Mouse (Mus musculus) layer of hippocampus, postnatal 25 days (tissue): Measurements from ENCODE around the gene Efcab11. TPM values are rescaled to one million over a fixed set of nuclear protein-coding genes. Genes with fewer than 3 reads are reported as not detected.
"Not testable (repeated sequence)": the region's sequence is repeated elsewhere in the genome, so short reads cannot be mapped to it uniquely, and the experiment has no call there.

Experiments
- DNase-seq, 2 experiments: peaks; one replicate each; pipeline ENCODE4 v3.0.0; 2022; ENCODE audit warnings: mixed read lengths in 2 of 2, low spot score in 1 of 2; ENCODE audit errors: extremely low spot score in 1 of 2
- total RNA-seq, 2 experiments: library from RNA; stranded (reverse); gene quantifications; 2 replicates each; pipeline ENCODE4 v1.2.3; 2021

Gene Efcab11
- total RNA-seq, 2 experiments from 2014 or later = 0.26 to 0.27 TPM

GRCm38 (mm10) chr12:99819186-99819974 is 64.9 kb downstream of the Efcab11 start:
- DNase-seq = no peak

GRCm38 (mm10) chr12:99818006-99818405 is 66.2 kb downstream of the Efcab11 start:
- DNase-seq = not testable (repeated sequence)

- DNase-seq = no peak
Observed at GRCm38 (mm10) chr12:99815244-99815643, 69.0 kb downstream of the Efcab11 start.

GRCm38 (mm10) chr12:99807891-99808290 is 76.3 kb downstream of the Efcab11 start:
- no peak for DNase-seq

GRCm38 (mm10) chr12:99806741-99807140 is 77.5 kb downstream of the Efcab11 start:
- not testable (repeated sequence) for DNase-seq

GRCm38 (mm10) chr12:99795921-99796320 is 88.3 kb downstream of the Efcab11 start:
- DNase-seq = no peak

GRCm38 (mm10) chr12:99794792-99795620 is 89.2 kb downstream of the Efcab11 start:
- DNase-seq = no peak

- no peak for DNase-seq
Observed at GRCm38 (mm10) chr12:99794158-99794515, 90.1 kb downstream of the Efcab11 start.

GRCm38 (mm10) chr12:99793465-99794157 is 90.6 kb downstream of the Efcab11 start:
- DNase-seq = no peak

- no peak for DNase-seq
Observed at GRCm38 (mm10) chr12:99789283-99789960, 94.8 kb downstream of the Efcab11 start.

- no peak for DNase-seq
Observed at GRCm38 (mm10) chr12:99781774-99782173, 102.5 kb downstream of the Efcab11 start.

- no peak for DNase-seq
Observed at GRCm38 (mm10) chr12:99780396-99780795, 103.8 kb downstream of the Efcab11 start.

- no peak for DNase-seq
Observed at GRCm38 (mm10) chr12:99779908-99780307, 104.3 kb downstream of the Efcab11 start.

- DNase-seq = no peak
Observed at GRCm38 (mm10) chr12:99776497-99777139, 107.6 kb downstream of the Efcab11 start.

GRCm38 (mm10) chr12:99774864-99775263 is 109.4 kb downstream of the Efcab11 start:
- DNase-seq = no peak

GRCm38 (mm10) chr12:99773636-99774193 is 110.5 kb downstream of the Efcab11 start:
- DNase-seq = no peak

- no peak for DNase-seq
Observed at GRCm38 (mm10) chr12:99771018-99771417, 113.2 kb downstream of the Efcab11 start.

- DNase-seq = no peak
Observed at GRCm38 (mm10) chr12:99769626-99770025, 114.6 kb downstream of the Efcab11 start.

- DNase-seq = no peak
Observed at GRCm38 (mm10) chr12:99767691-99768090, 116.5 kb downstream of the Efcab11 start.

GRCm38 (mm10) chr12:99765979-99766378 is 118.3 kb downstream of the Efcab11 start:
- DNase-seq = no peak
